Mouse (Mus musculus) kidney, adult 2 months (tissue): ENCODE results near the gene Tmsb15b2.

Experiments used
- CTCF ChIP-seq: fragments of 200-500 bp; conservative IDR thresholded peaks from 2 replicates; pipeline ENCODE4 v1.5.1; 2011; ENCODE audit warnings: low read depth, mild to moderate bottlenecking, control low read depth, low read length, moderate library complexity, mixed read lengths; ENCODE audit not compliant: insufficient read depth, insufficient read length
- POLR2A ChIP-seq: fragments of 200-500 bp; IDR thresholded peaks from one replicate; pipeline ENCODE4 v1.6.1; 2011; ENCODE audit warnings: low read depth, low read length, control low read depth

GRCm38 (mm10) chrX:137015099-137015709, 39.9 kb upstream of the Tmsb15b2 start:
- TF ChIP-seq POLR2A (no peak), CTCF (peak; percentile 49)
